Mouse (Mus musculus): ENCODE results near the gene Grhl3.

GRCm38 (mm10) chr4:135607979-135608885, 34.8 kb upstream of the Grhl3 start:
- TF ChIP-seq CTCF (conservative IDR thresholded peaks at IDR 0.05; ENCODE audit: insufficient read depth, insufficient read length, low read depth, low read length) (no peak), POLR2A (IDR thresholded peaks at IDR 0.05; ENCODE audit: low read depth, low read length) (no peak)
